Mouse (Mus musculus) limb, embryonic 13.5 days (tissue): ENCODE measurements around the gene Ctsz. TPM values are rescaled to one million over a fixed set of nuclear protein-coding genes. Genes with fewer than 3 reads are reported as not detected.

Experiments used
- polyA plus RNA-seq: library from polyadenylated mRNA; unstranded; fragments of >200 nt; fragmentation: Nextera tagmentation; extraction: Ambion mirVana; gene quantifications from 2 replicates; pipeline ENCODE4 v1.2.1, GENCODE M21; 2015

The Ctsz gene
- polyA plus RNA-seq, 1 experiment from 2014 or later, result 177 TPM

Other genes with a start within 250 kb of the Ctsz start
- gene Gnas, start 154.7 kb downstream of the Ctsz start, polyA plus RNA-seq, result 1,943 and 1,947 TPM in 2 replicates
- 21.5 and 25.3 TPM in 2 replicates for gene Gm20721, start 92.3 kb downstream of the Ctsz start, polyA plus RNA-seq
- 144 and 148 TPM in 2 replicates for gene Nelfcd, start 23.2 kb downstream of the Ctsz start, polyA plus RNA-seq
- gene Tubb1, start 11.7 kb upstream of the Ctsz start, polyA plus RNA-seq, result 2.2 and 3.1 TPM in 2 replicates
- gene Atp5e, start 25.1 kb upstream of the Ctsz start, polyA plus RNA-seq, result 765 and 779 TPM in 2 replicates
- gene Prelid3b, start 34.0 kb upstream of the Ctsz start, polyA plus RNA-seq, result 108 and 110 TPM in 2 replicates
- 0.03 TPM in 2 replicates for gene Zfp831, start 204.5 kb upstream of the Ctsz start, polyA plus RNA-seq